Mouse (Mus musculus) testis, postnatal 14 days (tissue): ENCODE data around the gene Umodl1.
A peak's percentile ranks its signal among the peaks of the same experiment; 100 is the strongest.

Experiments
- DNase-seq: peaks from one replicate; pipeline ENCODE4 v3.0.0; 2021; ENCODE audit warnings: low spot score

The Umodl1 gene

DNA sequence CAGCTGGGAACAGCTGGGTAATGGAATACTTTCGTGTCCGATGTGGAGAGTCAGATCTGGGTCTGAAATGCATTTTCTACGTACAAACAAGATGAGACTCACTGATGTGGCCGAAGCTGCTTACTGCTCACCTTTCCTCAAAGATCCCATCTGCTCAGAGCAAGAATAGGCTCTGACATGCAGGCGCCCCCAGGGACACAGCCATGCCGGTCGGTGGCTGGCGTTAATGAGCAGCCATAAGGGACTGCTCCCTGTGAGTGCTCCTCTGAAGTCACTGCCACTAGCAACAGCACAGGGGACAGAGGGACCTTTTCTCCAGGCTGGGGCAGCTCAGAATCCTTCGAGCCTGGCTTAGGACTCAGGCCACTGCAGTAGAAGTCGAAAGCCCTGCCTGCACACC lies at the start of gene Umodl1:
Umodl1 (plus strand) TSS at position 301 of the 400 bp plus-strand sequence.
- no peak for DNase-seq

DNA sequence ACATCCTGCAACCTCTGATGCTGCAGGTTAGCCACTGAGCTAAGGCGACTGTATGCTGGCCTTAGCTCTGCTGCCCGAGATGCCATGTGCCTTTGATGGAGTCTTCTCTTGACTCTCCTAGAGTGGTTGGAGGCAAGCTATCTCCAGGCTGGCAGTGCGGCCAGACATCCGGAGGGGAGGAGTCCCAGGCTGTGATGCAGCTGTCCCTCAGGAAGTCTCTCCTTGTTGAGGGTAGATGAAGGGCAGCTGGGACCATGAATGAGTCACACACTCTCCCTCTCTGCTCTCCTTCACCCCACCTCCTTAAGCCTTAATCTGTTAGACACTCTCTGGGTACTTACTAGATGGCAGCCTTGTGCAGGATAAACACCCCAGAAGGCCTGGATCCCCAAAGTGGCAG lies 46.9 kb upstream of the Umodl1 start:
- DNase-seq = no peak

DNA sequence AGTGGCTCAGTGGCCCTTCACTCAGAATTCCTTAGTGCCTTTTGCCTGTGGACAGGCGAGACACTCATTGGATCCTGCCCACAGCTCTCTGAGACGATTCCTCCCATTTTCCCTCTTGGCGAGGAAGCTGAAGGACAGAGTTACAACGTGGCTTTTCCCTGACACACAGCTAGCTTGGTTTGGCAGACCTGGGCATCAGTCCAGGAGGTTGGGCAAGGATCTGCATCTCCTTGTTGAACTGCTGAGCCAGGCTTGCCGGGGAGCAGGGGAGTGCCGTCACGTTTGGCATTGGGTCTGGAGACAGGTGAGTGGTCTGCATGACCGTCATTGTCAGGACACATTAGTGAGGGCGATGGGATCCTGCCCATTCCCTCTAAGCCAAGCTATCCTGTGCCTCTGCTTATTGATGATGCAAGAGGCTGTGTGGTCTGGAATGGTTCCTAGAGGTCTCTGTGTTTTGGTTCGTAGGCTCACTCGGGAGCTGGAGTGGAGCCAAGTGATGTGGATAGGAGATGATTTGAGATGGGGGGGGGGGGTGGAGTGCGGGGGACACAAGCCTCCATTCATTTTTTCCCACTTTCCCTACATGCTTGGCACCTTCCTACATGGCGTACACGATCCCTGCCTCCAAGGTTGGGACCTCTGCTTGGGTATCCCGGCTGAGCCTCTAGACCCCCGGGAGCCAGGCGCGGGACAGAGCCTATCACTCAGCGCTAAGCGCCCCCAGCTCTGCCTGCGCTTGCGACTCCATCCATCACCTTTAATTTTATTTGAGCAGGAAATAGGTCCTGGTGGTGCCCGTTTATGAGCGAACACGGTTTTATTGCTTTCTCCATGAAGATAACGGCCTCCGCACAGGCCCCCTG lies 43.3 kb upstream of the Umodl1 start:
- DNase-seq = no peak

DNA sequence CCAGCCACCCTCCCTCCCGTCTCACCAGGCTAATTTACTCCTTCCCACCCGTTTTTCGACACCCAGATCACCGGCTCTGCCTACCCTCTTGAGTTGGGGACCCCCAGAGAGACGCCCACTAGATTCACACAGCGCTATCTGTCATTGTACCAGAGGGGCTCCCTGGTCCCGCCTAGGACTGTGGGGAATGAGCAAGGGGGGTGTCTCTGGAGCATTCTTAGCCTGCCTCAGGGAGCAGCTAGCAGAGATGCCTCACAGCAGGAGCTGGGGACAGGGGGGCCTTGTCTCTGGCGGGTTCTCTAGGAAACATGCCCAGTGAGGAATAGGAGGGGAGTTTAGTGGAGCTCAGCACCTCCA lies 42.7 kb upstream of the Umodl1 start:
- no peak for DNase-seq

DNA sequence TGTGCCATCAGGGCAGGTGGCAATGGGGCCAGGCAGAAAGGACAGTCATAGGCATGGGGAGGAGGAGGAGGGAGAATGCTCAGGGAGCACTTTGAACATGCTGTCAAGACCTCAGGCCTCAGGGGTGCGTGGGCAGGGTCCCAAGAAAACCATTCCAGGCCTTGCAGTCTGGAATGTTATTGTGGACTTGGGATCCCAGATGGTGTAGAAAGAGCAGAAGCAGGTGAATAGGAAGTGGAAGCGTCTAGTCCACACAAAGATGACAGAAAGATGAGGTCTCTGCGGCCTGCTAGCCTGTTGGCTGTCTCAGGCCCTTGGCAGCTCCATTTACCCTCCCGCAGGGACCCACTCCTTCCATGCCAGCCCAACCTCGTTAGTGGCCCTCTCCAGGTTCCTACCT lies 41.9 kb upstream of the Umodl1 start:
- DNase-seq = no peak

DNA sequence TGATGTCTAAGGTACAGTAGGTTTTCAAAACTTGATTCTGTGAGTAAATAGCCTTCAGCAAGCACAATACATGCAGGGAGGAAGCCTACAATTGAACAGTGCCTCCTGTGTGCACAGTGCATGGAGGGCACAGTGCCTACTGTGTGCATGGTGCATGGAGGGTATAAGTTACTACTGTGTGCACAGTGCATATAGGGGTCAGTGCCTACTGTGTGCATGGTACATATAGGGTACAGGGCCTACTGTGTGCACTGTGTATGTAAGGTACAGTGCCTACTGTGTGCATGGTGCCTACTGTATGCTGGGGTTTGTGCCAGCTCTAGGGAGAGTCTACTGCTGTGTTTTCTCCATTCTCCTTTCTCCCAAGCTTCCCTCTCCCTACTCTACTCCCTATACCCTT lies 40.2 kb upstream of the Umodl1 start:
- no peak for DNase-seq

DNA sequence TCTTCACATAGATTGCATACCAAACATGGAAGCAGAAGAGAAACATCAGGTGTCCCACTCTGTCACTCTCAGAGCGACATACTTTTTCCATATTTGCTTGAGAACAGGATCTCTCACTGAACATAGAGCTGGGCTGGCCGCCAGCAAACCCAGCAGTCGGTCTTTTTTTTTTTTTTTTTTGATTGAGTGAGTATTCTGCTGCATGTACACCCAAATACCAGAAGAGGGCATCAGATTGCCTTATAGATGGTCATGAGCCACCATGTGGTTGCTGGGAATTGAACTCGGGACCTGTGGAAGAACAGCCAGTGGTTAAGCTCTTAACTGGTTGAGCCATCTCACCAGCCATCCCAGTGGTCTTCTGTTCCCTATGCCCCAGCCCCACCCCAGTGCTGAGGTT lies 30.9 kb upstream of the Umodl1 start:
- DNase-seq = no peak

DNA sequence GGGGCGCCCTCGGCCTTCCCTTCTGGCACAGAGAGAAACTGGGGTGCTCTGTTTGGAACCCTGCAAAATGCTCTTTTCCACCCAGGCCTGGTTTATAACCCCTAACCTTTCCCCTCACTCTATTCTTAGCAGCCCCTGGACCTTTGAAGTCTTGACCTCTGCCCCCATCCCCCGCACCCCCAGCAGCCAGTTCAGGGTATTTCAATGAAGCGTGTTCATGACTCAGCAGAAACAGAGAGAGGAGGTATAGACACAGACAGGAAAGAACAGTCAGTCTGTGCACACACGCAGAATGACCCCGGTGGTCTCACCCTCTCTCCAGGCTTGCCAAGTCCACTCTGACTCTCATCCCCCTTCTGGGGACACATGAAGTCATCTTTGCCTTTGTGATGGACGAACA lies 23.6 kb upstream of the Umodl1 start:
- no peak for DNase-seq

DNA sequence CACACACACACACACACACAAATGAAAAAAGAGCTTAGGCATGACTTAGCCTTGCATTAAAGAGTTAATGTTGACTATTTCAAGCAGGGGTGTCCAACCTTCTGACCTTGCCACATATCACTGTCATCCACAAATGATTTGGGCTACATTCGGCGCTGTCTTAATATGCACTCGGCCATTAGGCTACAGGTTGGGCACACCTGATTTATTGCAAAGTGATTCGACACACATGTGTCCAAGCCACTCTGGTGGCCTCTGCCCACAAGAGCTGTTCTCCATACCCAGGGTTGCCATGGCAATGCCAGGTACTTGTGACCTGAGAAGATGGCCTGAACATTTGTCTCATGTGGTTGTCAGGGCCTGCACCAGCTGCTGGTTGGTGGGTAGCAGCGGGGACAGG lies 21.6 kb upstream of the Umodl1 start:
- DNase-seq = no peak

DNA sequence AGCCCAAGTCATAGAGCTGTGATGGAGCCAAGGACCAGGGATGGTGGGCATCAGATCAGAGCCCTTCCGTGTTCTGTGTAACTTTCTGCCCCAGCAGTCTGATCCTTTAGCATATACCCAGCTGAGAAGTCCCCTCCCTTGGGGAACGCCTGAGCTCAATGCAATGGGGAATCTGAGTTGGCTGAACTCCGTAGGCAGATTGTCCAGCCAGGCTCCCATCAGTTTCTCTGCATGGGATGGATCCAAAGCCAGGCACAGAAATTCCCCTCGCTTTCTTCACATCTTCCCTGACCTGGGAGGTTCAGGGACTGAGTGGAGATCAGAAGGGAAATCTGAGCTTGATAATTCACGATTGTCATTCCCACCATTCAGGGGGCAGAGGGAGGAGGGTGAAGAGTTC lies 19.1 kb upstream of the Umodl1 start:
- no peak for DNase-seq

DNA sequence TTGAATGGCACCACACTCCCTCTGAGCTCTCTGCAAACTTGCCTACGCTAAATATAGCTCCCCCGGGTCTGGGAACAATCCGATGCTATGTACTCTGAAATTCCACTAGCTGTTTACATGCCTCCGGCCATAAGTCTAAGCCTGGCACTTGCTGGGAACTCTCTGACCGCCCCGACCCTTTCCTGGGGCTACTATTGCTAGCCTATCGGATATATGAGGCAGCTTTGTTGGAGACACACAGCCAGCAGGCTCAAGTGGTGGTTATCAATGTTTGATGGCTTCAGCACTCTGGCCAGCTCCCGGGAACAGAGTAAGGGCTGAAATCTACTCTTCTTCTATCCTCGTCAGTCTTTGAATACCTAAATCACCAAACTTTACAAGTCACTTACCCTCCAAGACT lies 15.9 kb upstream of the Umodl1 start:
- DNase-seq = no peak

DNA sequence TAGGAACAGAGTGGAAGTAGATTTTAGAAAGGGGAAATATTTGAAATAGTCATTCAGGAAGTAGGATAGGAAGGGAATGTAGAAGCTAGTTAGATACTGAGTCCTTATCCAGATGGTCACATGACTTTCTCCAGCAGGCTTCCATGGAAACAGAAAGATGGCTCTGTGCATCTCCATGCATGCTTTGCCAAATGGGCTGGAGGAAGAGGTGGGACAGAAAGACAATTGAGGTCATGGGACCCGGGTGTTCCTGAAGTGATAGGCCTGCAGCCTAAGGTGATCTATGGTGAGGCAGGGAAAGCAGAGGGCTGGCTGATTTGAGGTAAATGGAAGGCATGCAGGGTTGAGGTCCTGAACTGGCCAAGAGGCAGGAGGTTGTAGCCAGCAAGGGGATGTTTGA lies 6.1 kb upstream of the Umodl1 start:
- no peak for DNase-seq

DNA sequence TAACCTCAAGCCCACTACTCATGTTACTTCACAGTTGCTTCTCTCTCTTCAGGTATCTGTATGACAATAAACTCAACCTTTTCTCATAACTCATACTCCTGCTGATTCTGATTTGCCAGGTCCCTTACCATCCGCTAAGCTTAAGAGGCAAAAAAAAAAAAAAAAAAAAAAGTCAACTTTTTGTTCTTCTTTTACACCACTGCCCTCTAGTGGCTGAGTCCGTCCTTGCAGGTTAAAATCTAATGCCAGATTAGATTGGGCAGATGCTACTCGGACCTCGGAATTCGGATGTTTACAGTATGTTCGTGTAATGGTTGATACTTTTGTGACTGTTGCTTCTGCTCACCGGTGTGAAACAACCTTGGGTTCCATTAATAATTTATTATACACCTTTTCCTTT lies 3.7 kb upstream of the Umodl1 start:
- peak; percentile 25 for DNase-seq

DNA sequence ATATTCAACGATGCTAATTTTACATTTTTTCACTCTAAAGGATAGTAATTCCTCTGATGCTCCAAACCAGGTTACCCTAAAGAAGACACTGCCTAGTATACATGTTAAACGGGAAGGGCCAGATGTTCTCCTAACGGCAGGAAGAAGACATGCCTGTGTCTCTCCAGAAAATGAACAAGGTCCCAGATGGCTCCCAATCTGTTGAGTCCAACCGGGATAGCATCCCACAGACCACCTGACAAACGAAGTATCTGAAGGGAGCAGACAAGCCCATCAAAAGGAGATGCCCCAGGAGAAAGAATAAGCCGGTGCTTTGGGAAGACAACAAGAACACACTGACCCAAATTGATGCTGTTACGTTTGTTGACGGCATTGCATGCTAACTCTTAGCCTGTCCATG lies 2.8 kb upstream of the Umodl1 start:
- no peak for DNase-seq

DNA sequence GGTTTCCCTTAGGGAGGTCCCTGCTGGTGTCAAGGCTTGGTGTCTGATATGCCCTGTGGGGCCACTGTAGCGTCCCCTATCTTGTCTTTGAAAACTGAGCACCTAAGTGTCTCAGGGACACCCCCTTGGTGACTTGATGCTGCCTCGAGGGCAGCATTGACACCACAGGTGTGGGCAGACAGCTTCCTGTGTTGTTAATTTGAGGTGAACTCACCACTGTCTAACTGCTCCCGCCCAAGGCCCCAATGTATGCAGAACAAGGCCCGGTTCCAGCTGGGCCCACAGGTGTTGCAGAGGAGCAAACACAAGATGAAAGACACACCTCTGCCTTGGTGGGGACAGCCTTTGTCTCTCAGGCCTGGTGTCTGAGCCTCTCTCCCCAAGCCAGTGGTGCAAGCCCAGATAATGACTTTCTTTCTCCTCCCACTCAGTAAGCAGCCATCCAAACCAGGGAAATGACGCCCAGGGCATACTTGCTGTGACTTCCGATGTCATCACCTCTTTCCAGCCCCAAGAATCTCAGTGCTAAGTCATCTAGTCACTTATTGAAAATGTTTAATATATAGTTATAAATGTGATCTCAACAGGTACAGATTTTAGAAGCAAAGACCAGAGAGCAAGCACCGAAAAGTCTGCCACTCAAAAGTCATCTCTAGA lies 7.6 kb downstream of the Umodl1 start:
- no peak for DNase-seq

DNA sequence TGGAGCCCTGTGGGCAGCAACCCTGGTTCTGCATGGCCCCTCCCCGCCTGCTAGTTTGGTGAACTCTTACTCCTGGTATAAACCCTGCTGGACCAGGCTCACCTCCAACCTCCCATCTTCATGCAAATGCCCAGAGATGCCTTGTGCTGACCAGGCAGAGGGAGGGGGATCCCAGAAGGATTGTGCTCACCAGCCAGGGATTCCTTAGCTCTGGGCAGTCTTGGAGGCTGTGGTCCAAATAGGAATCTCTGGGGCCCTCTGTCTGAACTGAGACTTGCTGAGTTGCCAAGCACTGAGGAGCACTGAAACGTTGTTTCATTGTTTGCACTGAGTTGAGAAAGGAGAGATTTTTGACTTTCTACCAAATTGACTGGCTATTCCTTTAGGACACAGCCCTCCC lies 8.4 kb downstream of the Umodl1 start:
- DNase-seq = no peak

DNA sequence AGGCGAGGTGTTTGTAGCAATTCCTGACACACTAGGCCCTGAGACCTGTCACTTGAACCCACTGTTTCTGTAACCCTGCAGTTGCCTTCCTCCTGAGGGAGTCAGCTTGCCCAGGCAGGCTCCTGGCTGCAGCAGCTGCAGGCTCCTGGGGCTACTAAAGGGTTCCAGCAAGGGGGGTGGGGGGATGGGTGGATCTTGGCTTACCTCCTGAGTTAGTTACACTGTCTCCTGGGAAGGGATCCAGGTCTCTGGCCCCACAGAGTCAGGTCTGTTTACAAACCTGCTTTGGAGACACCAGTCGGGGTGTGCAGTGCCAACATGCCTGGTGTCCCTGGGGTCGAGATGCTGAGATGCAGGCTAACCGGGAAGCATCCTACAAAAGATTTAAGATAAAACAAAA lies 15.5 kb downstream of the Umodl1 start:
- no peak for DNase-seq

DNA sequence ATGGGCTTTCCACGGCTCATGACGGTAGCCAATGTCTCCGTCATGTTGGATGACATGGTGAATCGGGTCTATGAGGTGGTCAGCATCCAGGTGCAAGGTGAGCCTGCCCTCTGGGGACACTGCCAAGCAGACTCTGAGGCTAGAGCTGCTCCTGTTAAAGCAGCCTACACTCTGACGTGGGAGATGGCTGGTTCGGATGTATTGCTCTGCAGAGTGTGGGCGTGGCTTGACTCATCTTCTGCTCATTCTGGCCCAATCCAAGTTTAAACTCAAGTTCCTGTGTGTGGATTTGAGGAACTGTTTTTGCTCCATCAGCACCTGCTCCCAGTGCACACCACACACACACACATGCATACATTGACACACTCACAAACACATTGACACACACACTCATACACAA lies 17.4 kb downstream of the Umodl1 start:
- DNase-seq = no peak

DNA sequence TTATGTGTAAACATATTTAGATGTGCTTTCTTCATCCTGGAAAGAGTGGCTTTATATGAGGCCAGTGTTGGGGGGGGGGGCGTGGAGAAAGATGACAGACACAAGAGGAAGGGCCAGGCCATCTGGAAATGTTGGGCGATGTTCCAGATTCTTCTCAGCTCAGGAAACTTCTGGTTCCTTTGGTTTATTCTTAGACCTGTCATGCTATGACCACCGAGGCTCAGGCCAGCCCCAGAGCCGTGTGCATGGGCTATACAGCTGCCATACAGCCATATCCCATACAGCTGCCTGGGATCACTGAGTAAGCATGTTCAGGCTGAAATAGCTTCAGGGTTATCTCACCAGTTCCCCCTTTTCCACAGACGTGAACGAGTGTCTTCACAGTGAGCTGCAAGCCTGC lies 18.9 kb downstream of the Umodl1 start:
- DNase-seq = no peak

DNA sequence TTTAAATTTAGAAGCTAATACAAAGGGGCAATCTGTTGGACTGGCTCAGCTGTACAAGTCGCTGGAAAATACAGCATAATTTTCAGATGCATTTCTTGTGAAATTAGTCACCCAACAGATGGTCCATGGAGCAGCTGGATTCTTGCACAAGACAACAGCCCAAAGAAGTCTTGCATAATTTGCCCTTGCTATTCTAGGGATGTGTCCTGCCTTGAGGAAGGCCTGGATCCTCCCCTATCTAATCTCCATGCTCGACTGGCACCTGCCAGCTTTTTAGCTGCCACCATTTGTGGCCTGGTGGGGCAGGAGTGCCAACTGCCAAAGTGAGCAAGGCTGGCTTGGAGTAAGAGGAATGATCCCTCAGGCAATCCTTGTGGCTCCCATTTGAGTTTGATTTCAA lies 22.9 kb downstream of the Umodl1 start:
- no peak for DNase-seq

DNA sequence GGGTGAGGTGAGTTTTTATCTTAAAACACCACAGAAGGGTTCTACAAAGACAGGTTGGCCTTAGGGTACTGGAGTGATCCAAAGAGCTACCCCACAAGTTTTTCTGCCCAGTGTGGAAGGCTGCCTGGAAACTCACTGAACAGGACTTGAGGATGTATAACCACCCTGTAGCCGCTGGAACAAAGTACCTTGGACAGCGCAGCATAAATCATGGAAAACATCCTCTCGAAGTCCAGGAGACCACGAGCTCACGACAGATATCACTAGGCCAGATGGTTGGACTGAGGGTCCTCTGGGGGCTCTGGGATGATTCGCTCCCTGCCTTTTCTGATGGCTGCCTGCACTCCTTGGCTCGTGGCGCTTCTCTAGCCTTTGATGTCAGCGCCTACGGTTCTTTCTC lies 24.1 kb downstream of the Umodl1 start:
- DNase-seq = no peak

DNA sequence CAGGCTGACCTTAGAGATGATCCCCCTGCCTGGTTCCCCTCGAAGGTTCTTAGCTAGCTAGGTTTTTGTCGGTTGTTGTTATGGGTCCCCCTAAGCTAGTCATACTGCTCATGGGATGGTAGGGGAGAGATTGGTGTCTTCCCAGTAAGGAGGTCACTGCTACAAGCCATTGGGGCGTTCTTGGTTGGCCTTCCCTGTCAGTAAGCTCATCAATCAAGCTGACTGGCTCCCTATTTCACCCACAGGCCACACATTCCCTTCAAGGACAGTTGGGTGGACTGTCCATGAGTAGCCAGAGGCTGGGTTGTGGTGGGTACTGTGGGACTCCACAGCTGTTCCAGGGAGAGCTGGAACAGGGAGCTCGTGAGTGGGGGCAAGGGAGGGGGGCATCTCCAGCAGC lies 29.1 kb downstream of the Umodl1 start:
- no peak for DNase-seq

DNA sequence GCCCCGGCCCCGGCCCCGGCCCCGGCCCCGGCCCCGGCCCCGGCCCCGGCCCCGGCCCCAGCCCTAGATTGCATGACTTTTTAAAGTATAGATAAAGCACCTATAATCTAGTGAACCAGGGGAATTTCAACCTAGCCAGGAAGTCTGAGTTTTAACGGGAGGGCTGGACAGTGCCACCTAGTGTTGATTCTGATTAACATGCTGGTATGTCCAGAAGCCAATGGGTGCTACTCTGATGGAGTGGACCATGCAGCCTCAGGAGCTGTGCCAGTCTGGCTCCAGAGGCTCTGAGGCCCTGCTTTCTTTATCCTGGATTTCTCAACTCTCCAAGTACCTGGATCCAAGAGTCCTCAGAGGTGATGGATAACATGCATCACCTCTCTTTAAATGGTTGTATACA lies 35.8 kb downstream of the Umodl1 start:
- no peak for DNase-seq

DNA sequence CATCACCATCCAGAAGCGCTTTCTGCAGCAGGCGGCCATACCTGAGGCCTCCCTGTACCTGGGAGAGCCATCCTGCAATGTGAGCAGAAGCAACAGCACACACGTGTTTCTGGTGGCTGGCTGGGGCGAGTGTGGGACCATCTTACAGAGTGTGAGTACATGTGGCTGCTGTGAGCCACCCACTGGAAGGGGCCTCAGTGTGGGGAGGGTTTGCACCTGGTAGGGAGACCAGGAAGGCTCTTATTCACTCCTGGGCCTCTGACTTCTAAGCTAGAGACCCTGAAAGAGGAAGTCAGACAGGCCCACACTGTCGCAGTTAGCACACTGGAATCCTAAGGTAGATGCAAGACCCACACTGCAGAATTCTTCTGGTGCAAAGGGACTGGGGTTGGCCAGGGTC lies 41.9 kb downstream of the Umodl1 start:
- no peak for DNase-seq
